In the genomic region with DNA sequence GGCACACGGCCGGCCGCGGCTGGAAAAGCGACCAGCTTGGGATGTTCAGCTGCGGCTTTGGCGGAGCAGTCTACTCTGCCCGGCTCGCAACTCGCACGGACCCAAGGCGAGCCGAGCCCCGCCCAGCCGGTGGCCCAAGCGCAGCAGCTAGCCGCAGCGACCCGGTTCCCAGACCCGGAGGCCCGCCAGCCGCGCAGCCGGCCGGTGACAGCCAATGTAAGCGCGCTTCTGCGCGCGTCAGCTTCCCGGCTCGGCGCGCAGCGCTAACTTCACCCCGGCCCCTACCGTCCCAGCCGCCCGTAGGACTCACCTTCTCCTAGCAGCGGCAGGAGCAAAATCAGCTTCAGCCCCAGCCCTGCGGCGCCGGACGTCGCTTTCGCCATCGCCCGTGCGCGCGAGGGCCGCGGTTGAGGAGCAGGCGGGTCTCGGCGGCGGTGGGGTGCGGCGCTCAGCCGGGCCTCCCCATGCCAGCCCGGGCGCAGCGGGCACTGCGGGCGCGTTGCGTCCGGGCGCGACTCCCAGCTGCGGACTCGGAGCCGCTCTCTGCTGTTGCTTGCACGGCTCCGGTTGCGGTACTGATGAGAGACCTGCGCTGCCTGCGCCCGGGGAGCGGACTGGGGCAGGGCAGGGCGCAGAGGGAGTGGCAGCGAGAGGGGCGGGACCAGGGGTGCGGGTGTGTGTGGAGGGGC, we compare ENCODE assay signal across 8 mouse cellular contexts. TPM values are rescaled to one million over a fixed set of nuclear protein-coding genes. Genes with fewer than 3 reads are reported as not detected.
DNase-seq lines count a peak whose midpoint lies in the region; ATAC-seq and TF ChIP-seq lines count a peak whose summit lies in the region.

No protein-coding gene starts in this region.

- peak; percentile 93 for ATAC-seq in intestine, embryonic 16.5 days
- peak; percentile 83 for ATAC-seq in lung, embryonic 14.5 days (ENCODE audit: insufficient read depth)
- ATAC-seq in erythroid progenitor cell, adult 5-6 weeks (replicated peaks; ENCODE audit: low FRiP score, poor library complexity, severe bottlenecking): no peak

- WGBS in intestine, embryonic 16.5 days: under 1% methylated on average over 84 of the region's 84 CpGs
- under 1% methylated on average over 84 of the region's 84 CpGs for WGBS in lung, embryonic 14.5 days
- WGBS in olfactory bulb, adult 2 months: under 1% methylated on average over 84 of the region's 84 CpGs

- H3K9me3 ChIP-seq in intestine, embryonic 16.5 days (ENCODE audit: control insufficient read depth, low read length): no peaks in the 10 kb centered on the region
- H3K9me3 ChIP-seq in lung, embryonic 14.5 days (ENCODE audit: low read depth, low read length): no peaks in the 10 kb centered on the region

- TF ChIP-seq POLR2A in olfactory bulb, adult 2 months (IDR thresholded peaks at IDR 0.05; ENCODE audit: insufficient read depth, low read depth, low read length): no peak

- H3K27ac ChIP-seq in intestine, embryonic 16.5 days (ENCODE audit: low read length): no peak overlapping the region
- no peak overlapping the region for H3K27ac ChIP-seq in lung, embryonic 14.5 days (ENCODE audit: low read depth)
- H3K27ac ChIP-seq in olfactory bulb, adult 2 months (ENCODE audit: insufficient read depth, low read depth, low read length): no peak overlapping the region

- no peaks in the 10 kb centered on the region for H3K36me3 ChIP-seq in intestine, embryonic 16.5 days (ENCODE audit: control insufficient read depth, insufficient read depth, low read length)
- H3K36me3 ChIP-seq in lung, embryonic 14.5 days (ENCODE audit: insufficient read depth): no peaks in the 10 kb centered on the region

- TF ChIP-seq CTCF in lung, embryonic 14.5 days (IDR thresholded peaks at IDR 0.05; ENCODE audit: low read depth): no peak
- TF ChIP-seq CTCF in olfactory bulb, adult 2 months (IDR thresholded peaks at IDR 0.05; ENCODE audit: insufficient read depth, low read depth, low read length): no peak

- peak overlapping the region; percentile 54 for H3K4me3 ChIP-seq in intestine, embryonic 16.5 days (ENCODE audit: low read length)
- H3K4me3 ChIP-seq in lung, embryonic 14.5 days (ENCODE audit: low read depth, low read length): peak overlapping the region; percentile 55
- peak overlapping the region; percentile 64 for H3K4me3 ChIP-seq in olfactory bulb, adult 2 months (ENCODE audit: insufficient read depth, low read depth, low read length)

- H3K4me2 ChIP-seq in intestine, embryonic 16.5 days (ENCODE audit: low read depth, low read length): peak overlapping the region; percentile 92
- peak overlapping the region; percentile 96 for H3K4me2 ChIP-seq in lung, embryonic 14.5 days

- peaks cover 33% of the 10 kb centered on the region for H3K27me3 ChIP-seq in intestine, embryonic 16.5 days (replicated peaks; ENCODE audit: control insufficient read depth, insufficient read depth, low read length)
- peaks cover 49% of the 10 kb centered on the region for H3K27me3 ChIP-seq in lung, embryonic 14.5 days (ENCODE audit: insufficient read depth, low read length)

- peak; percentile 33 for DNase-seq in urinary bladder, adult 2 months (ENCODE audit: low spot score)
- DNase-seq in urinary bladder, postnatal 10 days (ENCODE audit: low spot score): no peak
- DNase-seq in embryo, embryonic 10 days (ENCODE audit: low spot score): peak; percentile 52
- DNase-seq in heart, adult 11 months: peak; percentile 94
- DNase-seq in lung, embryonic 14.5 days: peak; percentile 72

- peak overlapping the region; percentile 67 for H3K9ac ChIP-seq in intestine, embryonic 16.5 days (ENCODE audit: low read depth, low read length)
- H3K9ac ChIP-seq in lung, embryonic 14.5 days: peak overlapping the region; percentile 49

- peaks cover 12% of the 10 kb centered on the region; the same call in 1 of the 2 replicates for H3K4me1 ChIP-seq in intestine, embryonic 16.5 days (ENCODE audit: control insufficient read depth, insufficient read depth, low read length)
- peaks cover 3% of the 10 kb centered on the region; the same call in 1 of the 2 replicates for H3K4me1 ChIP-seq in lung, embryonic 14.5 days (ENCODE audit: insufficient read depth)
- H3K4me1 ChIP-seq in olfactory bulb, adult 2 months (ENCODE audit: control insufficient read depth, insufficient read depth, low read length): peaks cover 8% of the 10 kb centered on the region; the same call in 1 of the 2 replicates

RNA-seq across cellular contexts. Expression of a gene that starts 0.6 kb away (rescaled TPM):
- polyA plus RNA-seq in urinary bladder, adult 2 months (2012; rRNA removed): 2.0 TPM in 2 replicates
- polyA plus RNA-seq in intestine, embryonic 16.5 days (2015; fragmentation: Nextera tagmentation; extraction: Ambion mirVana): 11.0 and 12.3 TPM in 2 replicates
- 3.8 TPM in 2 replicates for polyA plus RNA-seq in lung, embryonic 14.5 days (2014; fragmentation: Nextera tagmentation; extraction: Ambion mirVana)
- not detected in 2 replicates for polyA plus RNA-seq in olfactory bulb, adult 2 months (2012; ENCODE audit: insufficient read depth, insufficient read length, low replicate concordance, missing spikeins)
- not detected in 2 replicates for total RNA-seq in erythroid progenitor cell, adult 5-6 weeks (2015; ENCODE audit: low replicate concordance)
- total RNA-seq in erythroid progenitor cell, adult 5-6 weeks (2017; ENCODE audit: low replicate concordance): not detected in 2 replicates

RNA-seq across cellular contexts. Expression of a gene that starts 58.0 kb away (rescaled TPM):
- 19.8 and 20.2 TPM in 2 replicates for polyA plus RNA-seq in urinary bladder, adult 2 months (2012; rRNA removed)
- 8.6 and 9.3 TPM in 2 replicates for polyA plus RNA-seq in intestine, embryonic 16.5 days (2015; fragmentation: Nextera tagmentation; extraction: Ambion mirVana)
- 20.0 and 25.2 TPM in 2 replicates for polyA plus RNA-seq in lung, embryonic 14.5 days (2014; fragmentation: Nextera tagmentation; extraction: Ambion mirVana)
- polyA plus RNA-seq in olfactory bulb, adult 2 months (2012; ENCODE audit: insufficient read depth, insufficient read length, low replicate concordance, missing spikeins): not detected in 2 replicates
- total RNA-seq in erythroid progenitor cell, adult 5-6 weeks (2015; ENCODE audit: low replicate concordance): 20.1 and 24.1 TPM in 2 replicates
- 30.2 and 36.1 TPM in 2 replicates for total RNA-seq in erythroid progenitor cell, adult 5-6 weeks (2017; ENCODE audit: low replicate concordance)
